ENCODE assay signal across 7 mouse cellular contexts in the genomic region with DNA sequence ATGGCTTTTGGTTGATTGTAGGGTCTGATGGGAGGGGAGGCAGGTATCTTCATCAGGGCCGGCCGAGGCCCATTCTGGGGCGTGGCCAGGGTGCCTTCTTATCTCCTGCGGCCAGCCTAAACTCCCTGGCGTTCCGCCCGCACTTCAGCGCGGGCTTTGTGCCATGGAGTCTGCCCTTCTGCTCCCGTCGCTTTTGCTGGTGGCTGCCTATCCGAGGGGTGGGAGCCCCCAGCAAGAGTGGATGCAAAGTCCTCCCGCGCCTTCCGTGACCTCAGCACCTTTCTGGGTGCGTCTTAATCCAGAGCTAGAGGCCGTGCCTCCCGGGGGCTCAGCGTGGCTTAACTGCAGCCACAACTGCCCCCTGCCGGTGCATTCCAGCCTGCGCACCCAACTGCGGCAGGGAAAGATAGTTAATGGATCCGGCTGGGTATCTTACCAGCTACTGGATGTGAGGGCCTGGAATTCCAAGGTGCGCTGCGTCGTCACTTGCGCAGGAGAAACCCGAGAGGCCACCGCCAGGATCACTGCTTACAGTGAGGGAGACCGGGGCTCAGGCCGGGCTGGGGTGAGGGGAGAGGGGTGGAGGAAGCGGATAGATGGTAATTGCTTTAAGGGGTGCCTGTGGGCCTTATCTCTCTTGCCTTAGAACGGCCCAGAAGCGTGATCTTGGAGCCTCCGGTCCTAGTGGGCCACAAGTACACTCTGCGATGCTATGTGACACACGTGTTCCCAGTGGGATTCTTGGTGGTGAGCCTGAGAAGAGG. TPM values are rescaled to one million over a fixed set of nuclear protein-coding genes. Genes with fewer than 3 reads are reported as not detected.
DNase-seq lines count a peak whose midpoint lies in the region; ATAC-seq lines count a peak whose summit lies in the region.

A gene (plus strand): TSS at position 83 of the 764 bp plus-strand sequence.

- H3K9ac ChIP-seq in hindbrain, embryonic 14.5 days: 0 out of 2 replicates have a peak within 1 kb of the TSS, but pooled peaks have one; percentile 20

- 3% methylated on average over 37 of the region's 37 CpGs for WGBS in hindbrain, embryonic 14.5 days

- no peak within 1 kb of the TSS for H3K27ac ChIP-seq in hindbrain, embryonic 14.5 days

- H3K9me3 ChIP-seq in hindbrain, embryonic 14.5 days (ENCODE audit: control insufficient read depth, low read length): no peaks in the 10 kb centered on the region

- peaks cover 66% of the 10 kb centered on the region for H3K27me3 ChIP-seq in hindbrain, embryonic 14.5 days (ENCODE audit: control insufficient read depth, insufficient read depth, low read length)

- H3K36me3 ChIP-seq in hindbrain, embryonic 14.5 days (replicated peaks; ENCODE audit: control insufficient read depth, insufficient read depth): no peaks in the 10 kb centered on the region

- peak within 1 kb of the TSS; percentile 44 for H3K4me2 ChIP-seq in hindbrain, embryonic 14.5 days (replicated peaks)

- DNase-seq in WW6 (ENCODE audit: low read depth, low spot score): peak; percentile 78
- DNase-seq in cerebellum, adult 9-10 months: peak; percentile 56
- DNase-seq in frontal cortex, postnatal 36 days (ENCODE audit: low spot score in 2 of 2): peak; percentile 69 to 76
- DNase-seq in hindbrain, embryonic 14.5 days (ENCODE audit: low spot score): peak; percentile 53
- DNase-seq in left cerebral cortex, postnatal 14 days (ENCODE audit: low spot score in 2 of 2): peak; percentile 78 to 81
- DNase-seq in skeletal muscle tissue, adult 2 months (ENCODE audit: low read depth, low spot score): peak; percentile 60

- H3K4me3 ChIP-seq in hindbrain, embryonic 14.5 days (replicated peaks; ENCODE audit: low read length): peak within 1 kb of the TSS; percentile 19

- intact Hi-C loops in left cerebral cortex, postnatal 14 days (cut with DNase I): loop anchor here (5.0 kb wide), 2 partner anchors 63 to 108 kb away; a partner anchor contains a TSS

- H3K4me1 ChIP-seq in hindbrain, embryonic 14.5 days (replicated peaks; ENCODE audit: control insufficient read depth, insufficient read depth, low read length): peaks cover 29% of the 10 kb centered on the region

- no peak for ATAC-seq in hindbrain, embryonic 14.5 days (ENCODE audit: low FRiP score)
- ATAC-seq in megakaryocyte progenitor cell, adult 5-6 weeks (replicated peaks; ENCODE audit: poor library complexity): peak; percentile 53

RNA-seq across cellular contexts. Expression of the gene that starts here (rescaled TPM):
- polyA plus RNA-seq in hindbrain, embryonic 14.5 days (2014; fragmentation: Nextera tagmentation; extraction: Ambion mirVana): 0.31 TPM in 1 of 2 replicates, not detected in the other
- total RNA-seq in left cerebral cortex, postnatal 14 days (2021): under 1 TPM in 1 of 2 experiments, not detected in 1; 0.86 TPM
- 4.5 and 7.8 TPM in 2 replicates for total RNA-seq in megakaryocyte progenitor cell, adult 5-6 weeks (2015)
- 3.7 and 4.0 TPM in 2 replicates for total RNA-seq in megakaryocyte progenitor cell, adult 5-6 weeks (2017)

Comparison
In these comparisons a context has a peak if more than half of its experiments do, and no peak if none do; other contexts are left out.
1. Peak in DNase-seq, H3K4me3 ChIP-seq, H3K9ac ChIP-seq and H3K4me2 ChIP-seq in hindbrain, embryonic 14.5 days; RNA of the gene not detected or under 1 TPM.
2. Peak in DNase-seq in left cerebral cortex, postnatal 14 days; RNA of the gene not detected or under 1 TPM.